Mouse (Mus musculus) midbrain, embryonic 10.5 days (tissue): ENCODE measurements around the gene Ick. TPM values are rescaled to one million over a fixed set of nuclear protein-coding genes. Genes with fewer than 3 reads are reported as not detected.
A peak's percentile ranks its signal among the peaks of the same experiment; 100 is the strongest.
"Not testable (repeated sequence)": the region's sequence is repeated elsewhere in the genome, so short reads cannot be mapped to it uniquely, and the experiment has no call there.

ENCODE experiments used
- DNase-seq: peaks from one replicate; pipeline ENCODE4 v3.0.0-alpha.2; 2017; ENCODE audit warnings: low spot score
- H3K27ac ChIP-seq: fragments of 300-500 bp; sonication (generic); replicated peaks from 2 replicates; pipeline ENCODE4 v1.5.1; 2016; ENCODE audit warnings: mild to moderate bottlenecking
- H3K27me3 ChIP-seq: fragments of 300-500 bp; sonication (generic); 2 replicates; pipeline ENCODE4 v1.6.1; 2016; ENCODE audit warnings: low read depth, mild to moderate bottlenecking; ENCODE audit not compliant: poor library complexity, severe bottlenecking
- H3K36me3 ChIP-seq: fragments of 300-500 bp; sonication (generic); 2 replicates; pipeline ENCODE4 v1.6.1; 2016; ENCODE audit warnings: mild to moderate bottlenecking, moderate library complexity
- H3K4me1 ChIP-seq: fragments of 300-500 bp; sonication (generic); 2 replicates; pipeline ENCODE4 v1.6.1; 2016
- H3K4me3 ChIP-seq: fragments of 300-500 bp; sonication (generic); 2 replicates; pipeline ENCODE4 v1.5.1; 2016; ENCODE audit warnings: mild to moderate bottlenecking, moderate library complexity
- H3K9me3 ChIP-seq: fragments of 300-500 bp; sonication (generic); replicated peaks from 2 replicates; pipeline ENCODE4 v1.6.1; 2016; ENCODE audit warnings: mild to moderate bottlenecking
- WGBS: fragments of 180-500 bp; shearing (Covaris S2); methylation state at CpG from one replicate; pipeline ENCODE4 v1.1.7; 2016; 5-methylcytosine and 5-hydroxymethylcytosine counted together
- polyA plus RNA-seq: library from polyadenylated mRNA; unstranded; fragments of >200 nt; fragmentation: Nextera tagmentation; extraction: Ambion mirVana; gene quantifications from 2 replicates; pipeline ENCODE4 v1.2.1, GENCODE M21; 2016

Gene Ick
- polyA plus RNA-seq, 1 experiment from 2014 or later: 33.5 TPM

DNA sequence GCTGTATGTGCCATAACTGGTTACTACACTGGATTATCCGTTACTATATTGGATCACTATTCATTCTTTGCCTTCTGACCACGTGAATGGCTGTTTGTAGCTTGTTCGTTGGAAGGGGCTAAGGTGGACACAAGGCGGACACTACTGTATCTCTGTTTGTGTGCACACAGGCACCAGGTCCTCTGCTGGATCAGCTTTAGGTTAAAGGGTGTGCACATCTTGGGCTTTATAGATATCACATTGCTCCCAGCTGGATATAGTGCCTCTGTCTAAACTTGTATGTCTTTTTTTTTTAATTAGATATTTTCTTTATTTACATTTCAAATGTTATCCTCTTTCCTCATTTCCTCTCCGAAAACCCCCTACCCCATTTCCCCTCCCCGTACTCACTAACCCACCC, 56.5 kb downstream of the Ick start:
- WGBS: 92% methylated on average over 6 of the region's 6 CpGs
- H3K36me3 ChIP-seq: peaks cover 92% of the 10 kb centered on the region

DNA sequence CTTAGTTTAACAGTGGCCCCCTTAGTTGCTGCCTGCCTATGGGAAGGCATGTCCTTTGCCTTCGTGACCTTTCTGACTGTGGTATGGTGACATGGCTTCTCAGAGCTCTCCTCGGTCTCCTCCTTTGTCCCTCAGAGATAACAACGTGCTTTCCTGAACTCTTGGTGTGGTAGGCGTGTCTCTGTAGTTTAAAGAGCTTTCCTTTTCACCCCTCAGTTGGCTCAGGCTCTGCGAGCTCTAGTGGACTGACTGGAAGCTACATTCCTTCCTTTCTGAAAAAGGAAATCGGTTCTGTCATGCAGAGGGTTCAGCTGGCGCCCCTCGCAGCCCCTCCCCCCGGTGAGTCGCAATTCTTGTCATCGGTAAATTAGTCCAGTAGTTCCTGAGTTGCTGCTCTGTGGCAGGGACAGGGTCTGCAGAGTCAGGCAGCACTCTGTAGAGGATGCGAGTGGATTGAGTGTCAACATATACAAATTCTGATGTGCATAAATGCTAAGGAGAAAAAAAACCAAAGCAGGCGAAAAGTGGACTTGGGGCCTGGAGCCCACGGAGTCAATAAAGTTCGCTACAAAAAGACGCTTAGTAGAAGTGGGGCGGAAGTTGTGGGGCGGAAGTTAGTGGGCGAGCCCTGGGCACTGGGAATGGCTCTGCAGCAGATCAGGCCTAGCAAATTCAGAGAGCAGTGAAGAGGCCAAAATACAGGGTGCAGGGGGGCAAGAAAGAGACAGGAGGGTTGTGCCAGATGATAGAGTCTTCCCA, 57.9 kb downstream of the Ick start:
- no peaks in the 10 kb centered on the region for H3K9me3 ChIP-seq
- 85% methylated on average over 19 of the region's 19 CpGs for WGBS

More for the DNA sequence above, 56.5 kb downstream of the Ick start:
- H3K4me3 ChIP-seq: no peak overlapping the region
- H3K4me1 ChIP-seq: no peaks in the 10 kb centered on the region
- H3K9me3 ChIP-seq: no peaks in the 10 kb centered on the region
- no peak for DNase-seq
- H3K27ac ChIP-seq: no peak overlapping the region
- no peaks in the 10 kb centered on the region for H3K27me3 ChIP-seq

DNA sequence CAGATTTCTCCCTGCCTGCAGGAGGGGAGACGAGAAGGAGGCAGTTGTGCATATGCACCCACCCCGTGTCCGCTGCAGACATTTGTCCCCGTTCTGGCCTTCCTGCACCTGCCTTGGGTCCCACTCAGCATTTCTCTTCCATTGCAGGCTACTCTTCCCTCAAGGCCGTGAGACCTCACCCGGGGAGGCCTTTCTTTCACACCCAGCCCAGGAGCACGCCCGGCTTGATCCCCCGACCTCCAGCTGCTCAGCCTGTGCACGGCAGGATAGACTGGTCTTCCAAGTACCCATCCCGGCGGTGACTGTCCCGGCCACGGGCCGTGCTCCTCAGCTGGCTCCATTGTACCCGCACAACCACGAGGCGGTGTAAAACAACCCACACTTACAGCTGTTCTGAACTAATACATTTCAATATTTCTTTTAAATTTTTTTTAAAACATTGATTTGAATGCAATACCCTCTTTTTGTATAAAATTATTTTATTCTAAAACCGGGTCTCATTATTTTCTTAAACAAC, 58.5 kb downstream of the Ick start:
- Histone ChIP-seq H3K4me1 (no peaks in the 10 kb centered on the region), H3K4me3 (no peak overlapping the region), H3K27me3 (no peaks in the 10 kb centered on the region), H3K36me3 (peaks cover 71% of the 10 kb centered on the region), H3K27ac (no peak overlapping the region), H3K9me3 (no peaks in the 10 kb centered on the region)
- 89% methylated on average over 19 of the region's 19 CpGs for WGBS
- DNase-seq: no peak

More for the DNA sequence above, 57.9 kb downstream of the Ick start:
- Histone ChIP-seq H3K27me3 (no peaks in the 10 kb centered on the region), H3K4me1 (no peaks in the 10 kb centered on the region), H3K36me3 (peaks cover 77% of the 10 kb centered on the region), H3K4me3 (no peak overlapping the region), H3K27ac (no peak overlapping the region)
- DNase-seq: no peak

DNA sequence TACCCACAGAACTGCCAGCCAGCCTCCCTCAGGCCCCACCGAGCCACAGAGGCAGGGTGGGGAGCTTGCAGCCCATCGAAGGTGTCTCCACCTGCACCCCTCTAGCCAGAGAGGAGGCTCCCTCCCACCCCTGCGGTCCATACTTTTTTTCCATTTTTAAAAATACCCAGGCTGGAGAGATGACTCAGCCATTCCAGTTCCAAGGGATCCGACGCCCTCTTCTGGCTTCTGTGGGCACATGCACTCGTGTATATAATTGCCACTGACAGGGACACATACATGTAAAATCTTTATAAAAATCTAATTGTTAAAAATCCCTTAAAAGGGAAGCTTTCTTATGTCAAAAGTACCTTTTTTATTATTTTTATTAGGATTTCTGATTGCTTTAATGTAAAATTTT, 59.9 kb downstream of the Ick start:
- no peaks in the 10 kb centered on the region for H3K9me3 ChIP-seq
- no peak overlapping the region for H3K27ac ChIP-seq
- DNase-seq: no peak
- no peaks in the 10 kb centered on the region for H3K4me1 ChIP-seq
- H3K27me3 ChIP-seq: no peaks in the 10 kb centered on the region
- H3K4me3 ChIP-seq: no peak overlapping the region
- WGBS: 94% methylated on average over 6 of the region's 6 CpGs
- peaks cover 60% of the 10 kb centered on the region for H3K36me3 ChIP-seq

DNA sequence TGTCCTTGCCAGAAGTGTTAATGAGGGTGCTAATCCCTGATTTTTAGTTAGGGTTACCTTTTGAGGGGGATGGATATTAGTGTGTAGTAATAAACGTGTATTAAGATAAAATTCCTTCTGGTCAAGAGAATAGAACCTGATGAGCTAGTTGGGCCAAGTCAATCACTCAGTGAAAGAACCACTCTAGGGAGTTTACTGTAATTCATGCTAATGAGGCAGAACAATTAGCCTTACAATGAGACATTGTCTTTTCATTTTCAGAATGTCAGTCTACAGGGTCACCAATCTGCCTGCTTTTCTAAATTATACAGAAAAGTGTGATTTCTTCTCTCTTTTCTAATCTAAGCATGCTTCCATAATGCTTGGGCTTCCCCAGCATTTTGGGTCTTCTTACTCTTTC, 65.0 kb downstream of the Ick start:
- H3K9me3 ChIP-seq: no peaks in the 10 kb centered on the region
- DNase-seq: no peak
- H3K4me3 ChIP-seq: no peak overlapping the region
- H3K27me3 ChIP-seq: peaks cover 6% of the 10 kb centered on the region; the same call in 1 of the 2 replicates
- H3K4me1 ChIP-seq: peaks cover 8% of the 10 kb centered on the region
- 51% methylated on average over 1 of the region's 1 CpGs for WGBS
- peaks cover 10% of the 10 kb centered on the region for H3K36me3 ChIP-seq
- no peak overlapping the region for H3K27ac ChIP-seq

DNA sequence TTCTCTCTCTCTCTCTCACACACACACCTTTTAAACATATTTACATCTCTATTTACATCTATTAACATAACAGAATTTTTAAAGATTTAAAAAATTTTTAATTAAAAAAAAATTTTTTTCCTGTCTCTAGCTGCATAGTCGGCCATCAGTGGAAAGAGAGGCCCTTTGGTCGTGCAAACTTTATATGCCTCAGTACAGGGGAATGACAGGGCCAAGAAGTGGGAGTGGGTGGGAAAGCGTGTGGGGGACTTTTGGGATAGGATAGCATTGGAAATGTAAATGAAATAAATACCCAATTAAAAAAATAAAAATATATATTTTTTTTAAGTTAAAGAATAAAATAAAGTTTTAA, 65.9 kb downstream of the Ick start:
- not testable (repeated sequence) for H3K27ac ChIP-seq, H3K36me3 ChIP-seq, H3K4me3 ChIP-seq, DNase-seq, H3K27me3 ChIP-seq, H3K9me3 ChIP-seq, H3K4me1 ChIP-seq
- 58% methylated on average over 3 of the region's 3 CpGs for WGBS

DNA sequence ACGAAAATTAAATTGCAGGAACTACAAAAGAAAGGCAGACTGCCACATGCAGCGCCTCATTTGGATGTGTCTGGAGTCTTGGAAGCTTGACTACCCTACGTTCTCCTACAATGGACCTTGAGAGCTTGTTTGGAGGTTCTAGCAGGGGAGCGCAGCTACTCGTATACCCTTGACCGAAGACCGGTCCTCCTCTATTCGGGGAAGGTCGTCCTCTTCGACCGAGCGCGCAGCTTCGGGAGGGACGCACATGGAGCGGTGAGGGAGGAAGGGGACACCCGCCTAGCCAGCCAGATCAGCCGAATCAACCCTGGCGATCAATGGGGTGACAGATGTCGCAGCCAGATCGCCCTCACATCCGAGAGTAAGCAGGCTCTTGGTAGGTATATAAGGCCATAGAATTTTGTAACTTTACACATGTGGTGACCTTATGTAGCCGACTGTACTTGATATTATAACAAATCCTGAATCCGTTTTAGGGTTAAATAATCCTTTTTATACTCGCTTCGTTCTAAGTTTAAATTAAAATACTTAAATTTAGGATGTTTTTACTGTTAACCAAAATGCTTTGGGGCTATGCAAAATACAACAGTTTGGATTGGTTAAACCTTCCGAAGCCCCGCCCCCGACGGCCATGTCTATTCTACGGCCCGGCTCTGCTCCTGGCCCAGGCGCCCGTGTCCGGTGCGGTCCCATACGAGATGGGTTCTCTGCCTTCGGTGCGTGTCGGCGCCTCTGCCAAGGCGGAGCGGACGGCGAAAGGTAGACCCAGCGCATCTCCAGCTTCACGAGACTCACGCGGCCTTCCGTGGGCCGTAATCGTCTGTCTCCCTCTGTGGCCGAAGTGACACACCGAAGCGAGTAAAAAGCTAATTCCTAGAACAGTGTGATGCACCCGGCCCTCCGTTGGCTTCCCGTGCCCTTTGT, 66.5 kb downstream of the Ick start:
- Histone ChIP-seq H3K27me3 (peaks cover 6% of the 10 kb centered on the region; the same call in 1 of the 2 replicates), H3K36me3 (no peaks in the 10 kb centered on the region), H3K27ac (peak overlapping the region; percentile 93), H3K9me3 (no peaks in the 10 kb centered on the region), H3K4me1 (peaks cover 8% of the 10 kb centered on the region), H3K4me3 (peak overlapping the region; percentile 66)
- DNase-seq: peak; percentile 93
- under 1% methylated on average over 53 of the region's 58 CpGs for WGBS

DNA sequence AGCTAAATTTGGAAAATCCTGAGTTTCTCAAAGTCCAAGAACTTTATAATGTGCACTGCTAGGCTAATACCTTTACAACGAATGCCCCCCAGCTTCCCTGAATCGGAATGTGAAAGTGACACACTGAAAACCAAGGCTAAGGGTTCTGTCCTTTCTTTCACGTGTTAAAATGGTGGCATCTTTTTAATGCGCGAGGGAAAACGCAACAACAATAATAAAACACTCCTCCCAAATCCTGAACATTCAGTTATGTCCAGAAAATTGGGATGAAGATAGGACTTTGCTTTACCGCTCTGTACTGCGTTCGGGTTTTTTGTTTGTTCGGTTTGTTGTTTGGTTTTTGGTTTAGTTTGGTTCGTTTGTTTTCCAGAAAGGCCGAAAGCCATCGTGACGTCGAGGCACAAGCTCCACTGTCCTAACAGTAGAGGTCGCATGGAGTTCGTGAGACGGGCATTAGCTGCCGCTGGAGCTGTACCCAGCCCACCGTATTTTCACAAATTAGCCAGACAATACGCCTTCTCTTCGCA, 67.3 kb downstream of the Ick start:
- peaks cover 6% of the 10 kb centered on the region; the same call in 1 of the 2 replicates for H3K27me3 ChIP-seq
- H3K9me3 ChIP-seq: no peaks in the 10 kb centered on the region
- peaks cover 8% of the 10 kb centered on the region for H3K4me1 ChIP-seq
- H3K36me3 ChIP-seq: no peaks in the 10 kb centered on the region
- peak overlapping the region; percentile 93 for H3K27ac ChIP-seq
- 2% methylated on average over 22 of the region's 22 CpGs for WGBS
- peak; percentile 76 for DNase-seq
- H3K4me3 ChIP-seq: peak overlapping the region; percentile 66

DNA sequence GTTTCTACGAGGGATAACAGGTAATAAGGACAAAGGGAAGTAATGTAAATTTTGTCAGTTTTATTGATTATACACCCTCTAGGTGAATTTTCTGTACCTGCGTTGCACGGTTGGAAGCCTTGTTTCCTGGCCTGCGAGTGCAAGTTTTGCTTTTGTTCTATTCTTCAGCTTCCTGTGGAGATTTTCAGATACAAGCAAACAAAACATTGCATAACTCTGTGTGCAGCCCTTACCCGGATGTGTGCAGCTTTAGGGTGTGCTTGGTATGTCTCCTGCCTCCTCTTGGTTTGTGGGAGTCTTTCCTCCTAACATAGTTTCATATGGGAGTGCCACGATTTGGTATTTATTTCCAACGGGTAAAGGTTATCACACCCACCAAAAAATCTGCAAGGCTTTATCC, 67.8 kb downstream of the Ick start:
- Histone ChIP-seq H3K4me3 (peak overlapping the region; percentile 66), H3K4me1 (peaks cover 8% of the 10 kb centered on the region), H3K27ac (peak overlapping the region; percentile 93), H3K27me3 (peaks cover 6% of the 10 kb centered on the region; the same call in 1 of the 2 replicates), H3K9me3 (no peaks in the 10 kb centered on the region), H3K36me3 (no peaks in the 10 kb centered on the region)
- DNase-seq: no peak
- WGBS: 62% methylated on average over 7 of the region's 7 CpGs

DNA sequence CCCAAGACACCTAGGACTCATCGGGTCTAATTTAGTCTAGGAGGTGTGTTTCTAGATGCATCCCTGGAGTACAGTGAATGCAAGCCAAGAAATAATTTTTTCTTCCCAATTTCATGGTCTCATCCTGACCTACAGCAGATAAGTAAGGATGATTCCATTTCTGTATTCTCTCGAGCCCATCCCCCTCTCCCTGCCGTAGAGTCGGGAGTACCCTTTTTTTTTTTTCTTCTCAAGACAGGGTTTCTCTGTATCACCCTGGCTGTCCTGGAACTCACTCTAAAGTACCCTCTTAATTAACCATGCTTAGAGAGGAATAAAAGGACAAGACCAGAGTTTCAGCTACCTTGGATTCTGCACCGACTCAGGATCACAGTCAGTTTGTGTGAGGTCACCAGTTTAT, 69.2 kb downstream of the Ick start:
- Histone ChIP-seq H3K27me3 (peaks cover 6% of the 10 kb centered on the region; the same call in 1 of the 2 replicates), H3K36me3 (no peaks in the 10 kb centered on the region), H3K4me3 (no peak overlapping the region), H3K27ac (no peak overlapping the region), H3K4me1 (peaks cover 8% of the 10 kb centered on the region), H3K9me3 (no peaks in the 10 kb centered on the region)
- 87% methylated on average over 5 of the region's 5 CpGs for WGBS
- no peak for DNase-seq

DNA sequence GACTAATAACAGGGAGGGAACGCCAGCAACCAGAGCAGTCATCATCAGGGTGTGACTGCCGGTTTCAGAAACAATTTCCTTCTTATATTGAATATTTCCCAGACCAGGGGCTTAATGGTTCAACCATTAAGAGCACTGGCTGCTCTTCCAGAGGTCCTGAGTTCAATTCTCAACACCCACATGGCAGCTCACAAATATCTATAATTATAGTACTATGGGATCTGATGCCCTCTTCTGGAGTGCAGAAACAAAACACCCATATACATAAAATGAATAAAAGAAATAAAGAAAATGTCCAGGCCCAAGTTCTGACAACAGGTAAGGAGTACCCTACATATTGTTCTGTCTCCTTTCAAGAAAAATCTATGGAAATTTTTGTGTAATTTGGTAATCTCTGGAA, 70.1 kb downstream of the Ick start:
- no peaks in the 10 kb centered on the region for H3K9me3 ChIP-seq
- WGBS: 92% methylated on average over 2 of the region's 2 CpGs
- H3K36me3 ChIP-seq: no peaks in the 10 kb centered on the region
- no peak for DNase-seq
- H3K27ac ChIP-seq: no peak overlapping the region
- peaks cover 8% of the 10 kb centered on the region for H3K4me1 ChIP-seq
- peaks cover 6% of the 10 kb centered on the region; the same call in 1 of the 2 replicates for H3K27me3 ChIP-seq
- no peak overlapping the region for H3K4me3 ChIP-seq

DNA sequence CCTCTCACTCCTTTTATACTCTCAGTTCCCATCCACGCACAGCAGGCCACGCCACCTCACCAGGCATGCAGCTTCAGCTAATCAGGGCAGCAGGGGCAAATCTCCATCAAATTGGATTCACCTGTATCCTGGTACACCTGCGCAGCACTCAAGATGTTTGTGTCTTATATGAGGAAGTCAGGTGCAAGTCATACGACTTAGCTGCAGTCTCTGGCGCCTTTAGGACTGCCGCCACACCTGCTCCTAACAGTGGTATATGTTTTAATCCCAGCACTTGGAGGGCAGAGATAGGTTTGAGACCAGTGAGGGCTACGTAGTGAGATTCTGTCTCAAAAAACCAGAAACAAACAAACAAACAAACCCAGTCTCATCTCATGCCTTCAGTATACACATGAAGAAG, 73.5 kb downstream of the Ick start, which contains the start of gene Gsta4:
Gene Gsta4 (plus strand): TSS at position 301 of the 400 bp plus-strand sequence.
- DNase-seq, H3K36me3 ChIP-seq, H3K4me1 ChIP-seq, H3K9me3 ChIP-seq, H3K4me3 ChIP-seq, H3K27me3 ChIP-seq, H3K27ac ChIP-seq: not testable (repeated sequence)
- 95% methylated on average over 5 of the region's 7 CpGs for WGBS
